Mouse (Mus musculus) megakaryocyte progenitor cell, adult 5-6 weeks (primary cell): Measurements from ENCODE around the gene Rhot1. TPM values are rescaled to one million over a fixed set of nuclear protein-coding genes. Genes with fewer than 3 reads are reported as not detected.

Experiments used
- ATAC-seq: replicated peaks from 2 replicates; pipeline ENCODE4 v1.8.0; 2016; ENCODE audit warnings: mild to moderate bottlenecking, moderate TSS enrichment, inconsistent platforms; ENCODE audit not compliant: poor library complexity
- total RNA-seq, 2 experiments: library from RNA; stranded (forward) in 1 of 2; stranded (reverse) in 1 of 2; fragments of 157-497, 149-512 nt in 1 of 2; fragments of 200-1000 nt in 1 of 2; gene quantifications; 2 replicates each; pipeline versions ENCODE4 v1.2.3 to v1.2.4; 2015 to 2017

The Rhot1 gene
- total RNA-seq, 2 experiments from 2014 or later: 50.6 to 66.6 TPM

DNA sequence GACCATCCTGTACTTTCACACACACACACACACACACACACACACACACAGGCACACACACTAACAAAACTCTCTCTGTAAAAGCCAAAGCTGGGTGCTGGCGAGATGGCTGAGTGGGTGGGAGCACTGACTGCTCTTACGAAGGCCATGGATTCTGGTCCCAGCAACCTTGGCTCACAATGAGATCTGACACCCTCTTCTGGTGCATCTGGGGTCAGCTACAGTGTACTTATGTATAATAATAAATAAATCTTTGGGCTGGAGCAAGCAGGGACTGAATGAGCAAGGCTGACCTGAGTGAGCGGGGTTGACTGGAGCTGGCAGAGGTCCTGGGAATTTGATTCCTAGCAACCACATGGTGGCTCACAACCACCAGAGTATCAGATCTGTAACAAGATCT, 75.0 kb downstream of the Rhot1 start:
- ATAC-seq: no peak

GRCm38 (mm10) chr11:80284641-80285040, 75.8 kb downstream of the Rhot1 start:
- no peak for ATAC-seq

- peak; percentile 77 for ATAC-seq
These were observed 78.3 kb downstream of the Rhot1 start for GRCm38 (mm10) chr11:80287150-80287549.

GRCm38 (mm10) chr11:80289701-80290445, 81.1 kb downstream of the Rhot1 start:
- peak; percentile 78 for ATAC-seq

GRCm38 (mm10) chr11:80291004-80291403, 82.2 kb downstream of the Rhot1 start:
- no peak for ATAC-seq

DNA sequence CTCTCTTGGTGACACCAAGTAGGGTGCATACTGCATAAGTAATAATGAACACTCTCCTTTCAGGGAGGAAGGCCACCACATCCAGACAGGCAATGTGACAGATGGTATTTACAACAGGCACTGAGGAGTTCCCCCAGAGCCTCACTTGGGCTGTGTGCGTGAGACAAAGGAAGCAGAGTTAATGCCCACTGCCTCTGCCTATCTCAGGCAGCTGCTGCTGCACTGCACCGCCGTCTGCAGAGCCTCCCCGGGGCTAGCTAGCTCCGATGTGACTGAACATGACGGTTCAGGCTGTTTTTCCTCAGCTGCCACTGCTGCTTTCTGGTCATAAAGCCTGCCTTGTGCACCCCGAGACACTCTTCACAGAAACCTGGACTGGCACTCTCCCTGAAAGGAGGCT, 83.6 kb downstream of the Rhot1 start:
- ATAC-seq: no peak

- no peak for ATAC-seq
These were observed 86.2 kb downstream of the Rhot1 start for GRCm38 (mm10) chr11:80295066-80295465.

DNA sequence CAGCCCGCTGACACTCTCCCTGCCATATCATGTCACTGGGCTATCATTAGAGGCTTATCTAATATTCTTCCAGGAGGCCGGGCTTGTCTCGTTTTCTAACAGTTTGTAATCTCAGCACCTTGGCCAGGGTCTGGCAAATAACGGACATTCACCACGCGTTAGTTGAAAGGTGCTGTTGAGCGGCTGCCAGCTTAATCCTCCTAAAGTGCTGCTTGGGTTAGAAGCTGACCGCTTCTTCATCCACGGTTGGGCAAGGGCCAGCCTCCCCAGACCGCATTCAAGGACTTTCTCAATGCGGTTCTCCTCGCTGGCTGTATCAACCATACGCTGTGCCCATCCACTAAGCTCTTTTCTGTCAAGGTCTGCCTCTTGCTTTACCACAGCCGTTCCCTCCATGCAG, 87.0 kb downstream of the Rhot1 start:
- ATAC-seq: no peak

DNA sequence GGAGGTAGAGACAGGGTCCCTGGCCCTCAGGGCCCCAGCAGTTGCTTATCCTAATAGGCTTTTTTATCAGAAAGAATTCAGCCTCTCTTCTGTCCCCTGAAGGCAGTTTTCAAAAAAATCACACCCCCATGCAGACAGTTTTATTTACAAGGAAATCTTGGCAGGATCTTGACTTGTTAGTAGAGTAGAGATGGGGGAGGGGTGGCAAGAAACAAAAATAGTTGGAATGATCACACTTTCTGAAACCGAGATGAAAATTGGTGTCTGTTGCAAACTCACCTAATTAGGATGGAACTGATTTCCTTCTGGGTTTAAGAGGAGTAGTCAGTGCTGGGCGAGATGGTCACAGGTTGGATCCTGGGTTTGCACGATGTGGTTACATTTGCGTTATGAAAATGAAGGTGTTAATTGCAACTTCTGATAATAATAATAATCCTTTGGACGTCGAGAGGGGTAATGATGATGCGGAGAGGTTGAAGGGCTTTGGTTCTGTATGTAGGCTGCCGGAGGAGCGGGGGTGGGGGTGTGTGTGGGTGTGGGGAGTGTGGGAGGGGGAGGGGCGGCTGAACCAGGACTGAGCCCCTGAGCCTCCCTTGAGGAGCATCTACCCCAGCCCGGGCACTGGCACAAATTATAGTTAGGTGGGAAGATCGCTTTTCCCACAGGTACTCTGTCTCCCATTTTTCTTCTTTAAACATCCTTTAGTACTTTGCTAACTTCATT, 90.9 kb downstream of the Rhot1 start:
- ATAC-seq: no peak

DNA sequence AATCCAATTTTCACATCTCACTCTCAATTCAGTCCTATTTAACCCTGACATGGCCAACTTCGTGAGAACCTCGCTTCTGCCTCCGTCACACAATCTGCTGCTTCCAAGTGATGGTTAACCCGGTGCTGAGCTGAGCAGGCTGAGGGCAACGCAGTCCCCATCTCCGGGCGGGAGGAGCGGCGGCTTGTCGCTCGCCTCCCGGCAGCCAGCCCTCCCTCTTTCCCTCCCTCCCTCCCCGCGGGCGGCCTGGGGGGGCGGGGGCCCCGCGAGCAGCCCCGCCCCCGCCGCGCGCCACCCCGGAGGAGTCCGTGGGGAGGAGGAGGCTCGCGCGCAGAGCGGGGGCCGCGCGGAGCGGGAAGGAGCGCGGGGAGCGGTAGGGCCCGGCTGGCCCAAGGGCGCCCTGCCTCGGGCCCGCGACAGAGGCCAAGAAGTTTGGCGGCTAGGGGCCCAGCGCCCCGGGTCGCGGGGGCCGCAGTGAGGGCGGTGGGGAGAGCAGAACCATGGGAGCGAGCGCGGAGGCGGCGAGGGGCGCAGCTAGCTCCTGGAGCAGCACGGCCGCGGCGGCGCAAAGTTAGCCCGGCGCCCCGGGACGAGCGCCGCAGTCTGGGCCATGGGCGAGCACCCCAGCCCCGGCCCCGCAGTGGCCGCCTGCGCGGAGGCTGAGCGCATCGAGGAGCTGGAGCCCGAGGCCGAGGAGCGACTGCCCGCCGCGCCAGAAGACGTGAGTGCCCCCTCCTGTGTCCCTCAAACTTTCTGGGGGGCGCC, 91.9 kb downstream of the Rhot1 start, which contains the start of gene Rhbdl3:
Rhbdl3 (plus strand) TSS at position 362 of the 765 bp plus-strand sequence.
- no peak for ATAC-seq

DNA sequence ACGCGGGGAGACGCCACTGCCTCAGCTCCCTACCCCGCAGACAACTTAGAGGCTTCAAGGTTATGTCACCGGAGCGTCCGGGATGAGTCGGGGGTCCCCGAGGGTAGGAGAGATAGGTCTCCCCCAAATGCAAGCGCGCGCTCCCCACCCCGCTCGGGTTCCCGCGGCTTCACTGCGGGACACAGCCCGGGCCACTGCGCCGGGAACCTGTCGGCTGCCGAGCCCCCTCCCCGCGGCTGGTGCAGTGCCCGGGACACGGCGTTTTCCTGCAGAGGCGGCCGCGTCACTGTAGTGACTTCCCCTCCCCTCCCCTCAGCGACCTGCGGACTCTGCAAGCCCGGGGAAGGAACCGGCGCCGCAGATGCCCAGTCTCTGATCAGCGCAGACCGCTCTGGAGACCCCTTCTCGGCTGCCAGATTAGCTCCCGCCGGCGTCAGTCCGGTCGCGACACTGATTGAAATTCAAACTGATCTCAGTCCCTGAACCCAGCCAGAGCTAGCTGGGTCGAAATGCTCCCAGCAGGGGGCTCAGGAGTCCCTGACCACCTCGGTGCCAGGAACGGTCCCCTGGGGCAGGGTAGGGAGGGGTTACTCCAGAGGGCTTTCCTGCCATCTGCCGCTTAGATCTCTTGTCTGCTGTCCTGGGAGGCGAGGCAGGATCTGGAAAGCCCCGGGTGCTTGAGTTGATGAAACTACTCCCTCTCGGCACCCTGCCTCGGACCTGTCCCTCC, 92.7 kb downstream of the Rhot1 start:
- ATAC-seq: peak; percentile 33; the same call in 1 of the 2 replicates

GRCm38 (mm10) chr11:80302046-80302390, 93.2 kb downstream of the Rhot1 start:
- 0 out of 2 replicates have a peak, but pooled peaks have one; percentile 16 for ATAC-seq

DNA sequence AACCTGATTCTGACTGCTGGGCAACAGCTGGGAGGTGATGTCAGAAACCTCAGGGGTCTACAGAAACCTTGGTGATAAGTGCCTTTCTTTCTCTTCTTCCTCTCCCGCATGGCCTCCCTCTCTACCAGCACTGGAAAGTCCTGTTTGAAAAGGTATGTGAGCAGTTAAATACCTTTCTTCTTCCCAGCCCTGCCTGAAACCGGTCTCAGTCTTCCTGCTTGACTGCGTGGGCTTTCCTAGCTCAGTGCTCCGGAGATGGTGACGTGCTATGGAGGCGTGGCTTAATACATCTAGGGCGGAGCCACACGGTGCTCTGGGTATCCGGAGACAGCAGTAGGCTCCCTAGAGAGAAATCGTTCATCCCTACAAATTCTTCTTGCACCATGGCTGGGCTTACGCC, 93.7 kb downstream of the Rhot1 start:
- ATAC-seq: peak; percentile 86

DNA sequence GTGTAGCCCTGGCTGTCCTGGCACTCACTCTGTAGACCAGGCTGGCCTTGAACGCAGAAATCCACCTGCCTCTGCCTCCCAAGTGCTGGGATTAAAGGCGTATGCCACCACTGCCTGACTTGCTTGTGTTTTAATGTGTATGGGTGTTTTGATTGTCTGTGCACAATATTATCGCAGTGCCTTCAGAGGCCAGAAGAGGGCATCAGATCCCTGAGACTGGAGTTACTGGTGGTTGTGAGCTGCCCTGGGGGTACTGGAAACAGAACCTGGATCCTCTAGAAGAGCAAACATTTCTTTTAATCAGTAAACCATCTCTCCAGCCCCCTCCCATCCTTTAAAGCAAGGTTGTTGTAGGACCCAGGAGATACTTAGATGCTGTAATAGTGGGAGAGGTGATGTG, 94.9 kb downstream of the Rhot1 start:
- no peak for ATAC-seq

DNA sequence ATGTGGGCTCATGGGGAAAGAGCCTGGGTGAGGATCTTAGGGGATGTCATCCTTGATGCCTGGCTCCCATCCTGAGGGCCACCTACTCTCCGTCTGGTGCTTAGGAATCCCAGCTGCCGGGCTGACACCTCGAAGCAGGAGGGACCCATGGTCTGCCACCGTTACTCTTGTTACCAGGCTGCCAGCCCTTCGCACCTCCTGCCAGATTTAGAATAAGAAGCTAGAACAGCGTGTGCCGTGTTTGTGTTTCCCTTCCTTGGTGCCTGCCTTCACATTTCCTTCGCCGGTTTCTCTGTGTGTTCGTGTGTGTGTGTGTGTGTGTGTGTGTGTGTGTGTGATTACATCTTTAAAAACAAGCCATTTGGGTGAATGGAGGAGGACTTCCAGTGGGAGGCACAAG, 96.0 kb downstream of the Rhot1 start:
- no peak for ATAC-seq

DNA sequence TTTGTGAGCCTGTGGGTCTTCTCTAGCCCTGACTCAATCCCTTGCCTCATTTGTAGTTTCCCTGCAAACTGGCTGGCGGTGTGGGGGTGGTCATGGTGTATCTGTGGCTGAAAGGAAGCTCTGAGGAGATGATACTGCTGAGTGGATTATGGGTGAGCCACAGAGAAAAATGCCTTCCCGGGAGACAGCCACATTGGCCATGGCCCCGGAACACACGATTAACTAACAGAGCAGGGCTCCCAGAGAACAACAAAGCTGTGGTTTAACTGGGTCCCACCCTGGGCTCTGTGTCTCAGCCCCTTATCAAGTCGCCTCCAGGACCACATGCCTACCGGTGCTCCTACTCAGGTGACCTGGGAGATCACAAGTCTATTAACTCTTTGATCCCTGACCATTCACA, 99.7 kb downstream of the Rhot1 start:
- ATAC-seq: no peak

- no peak for ATAC-seq
These were observed 102.5 kb downstream of the Rhot1 start for GRCm38 (mm10) chr11:80311271-80311670.

DNA sequence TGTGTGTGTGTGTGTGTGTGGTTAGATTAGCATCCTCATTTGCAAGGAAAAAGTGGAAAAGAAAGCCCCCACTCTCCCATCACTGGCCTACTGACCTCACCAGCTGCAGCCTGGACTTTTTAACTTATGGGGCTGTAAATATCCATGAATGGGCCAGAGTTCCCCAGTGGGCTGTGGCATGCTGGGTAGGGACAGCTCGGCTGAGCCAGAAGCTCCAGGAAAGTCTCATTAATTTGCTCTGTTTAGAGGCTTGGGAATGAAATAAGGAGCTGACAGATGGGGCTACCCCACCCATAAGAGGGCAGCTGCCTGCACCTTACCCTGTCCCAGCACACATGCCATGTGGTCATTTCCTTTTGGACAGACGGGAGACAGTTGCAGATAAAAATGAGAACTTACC, 103.2 kb downstream of the Rhot1 start:
- no peak for ATAC-seq

DNA sequence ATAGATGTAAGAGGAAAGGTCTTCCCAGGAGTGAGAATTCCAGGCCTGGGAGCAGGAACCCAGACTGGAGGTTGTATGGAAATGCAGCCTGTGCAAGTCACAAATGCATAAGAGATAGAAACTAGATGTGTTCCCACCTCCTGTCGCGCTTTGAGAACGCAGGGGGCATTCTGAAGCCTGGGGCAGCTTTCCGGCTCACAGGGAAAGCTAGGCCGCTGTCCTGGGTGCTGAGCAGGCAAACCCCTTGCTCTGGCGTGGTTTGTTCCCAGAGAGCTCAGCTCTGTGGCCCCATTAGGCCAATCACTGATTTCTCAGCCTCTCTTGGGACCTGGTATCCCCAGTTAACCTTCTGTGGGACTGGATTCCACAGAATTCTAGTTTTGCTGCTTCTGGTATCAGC, 103.7 kb downstream of the Rhot1 start:
- no peak; the same call in 1 of the 2 replicates for ATAC-seq

DNA sequence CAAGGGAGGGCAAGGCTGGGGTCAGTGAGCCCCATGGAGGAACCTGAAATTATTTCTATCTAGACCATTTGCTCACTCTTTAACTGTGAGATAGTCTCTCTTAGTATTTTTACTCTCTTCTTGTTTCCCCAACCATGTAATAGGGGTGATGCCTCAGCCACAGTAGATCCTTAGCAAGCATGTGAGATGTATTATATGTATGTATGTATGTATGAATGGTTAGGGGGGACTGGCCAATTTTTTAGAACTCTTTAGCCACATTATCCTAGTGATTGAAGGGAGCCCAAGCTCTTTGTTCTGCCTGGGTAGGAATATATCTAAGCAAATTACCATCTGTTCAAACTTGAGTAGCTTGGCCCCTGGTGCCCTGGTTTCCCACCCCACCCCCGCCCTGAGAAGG, 104.6 kb downstream of the Rhot1 start:
- no peak for ATAC-seq

GRCm38 (mm10) chr11:80313944-80314343, 105.1 kb downstream of the Rhot1 start:
- ATAC-seq: no peak
